Mouse (Mus musculus) kidney, postnatal 0 days (tissue): ENCODE data around the gene Samd4. TPM values are rescaled to one million over a fixed set of nuclear protein-coding genes. Genes with fewer than 3 reads are reported as not detected.

ENCODE experiments used
- ATAC-seq: fragments of 200-750 bp; cut with Nextera tagmentation; replicated peaks from 2 replicates; pipeline ENCODE4 v1.8.0; 2017; ENCODE audit warnings: low read depth, moderate number of reproducible peaks, moderate TSS enrichment, moderate library complexity; ENCODE audit not compliant: low FRiP score
- DNase-seq: peaks from one replicate; pipeline ENCODE4 v3.0.0-alpha.2; 2016; ENCODE audit warnings: low spot score
- H3K27ac ChIP-seq: fragments of 300-500 bp; sonication (generic); 2 replicates; pipeline ENCODE4 v1.5.1; 2014; ENCODE audit warnings: mild to moderate bottlenecking
- H3K27me3 ChIP-seq: fragments of 300-500 bp; sonication (generic); 2 replicates; pipeline ENCODE4 v1.6.1; 2014; ENCODE audit warnings: low read length, mixed read lengths; ENCODE audit not compliant: insufficient read depth
- H3K36me3 ChIP-seq: fragments of 300-500 bp; sonication (generic); 2 replicates; pipeline ENCODE4 v1.6.1; 2014; ENCODE audit warnings: low read length, mixed read lengths; ENCODE audit not compliant: insufficient read depth
- H3K4me1 ChIP-seq: fragments of 300-500 bp; sonication (generic); replicated peaks from 2 replicates; pipeline ENCODE4 v1.6.1; 2014; ENCODE audit warnings: antibody characterized with exemption, low read length, mixed read lengths; ENCODE audit not compliant: insufficient read depth
- H3K4me2 ChIP-seq: fragments of 300-500 bp; sonication (generic); 2 replicates; pipeline ENCODE4 v1.6.1; 2014; ENCODE audit warnings: mild to moderate bottlenecking, low read length, moderate library complexity, mixed read lengths
- H3K4me3 ChIP-seq: fragments of 300-500 bp; sonication (generic); replicated peaks from 2 replicates; pipeline ENCODE4 v1.5.1; 2014; ENCODE audit warnings: low read depth, low read length
- H3K9ac ChIP-seq: fragments of 300-500 bp; sonication (generic); 2 replicates; pipeline ENCODE4 v1.6.1; 2014; ENCODE audit warnings: low read depth, low read length
- H3K9me3 ChIP-seq: fragments of 300-500 bp; sonication (generic); replicated peaks from 2 replicates; pipeline ENCODE4 v1.6.1; 2016; ENCODE audit warnings: low read length, inconsistent platforms, mixed read lengths
- CTCF ChIP-seq: IDR thresholded peaks from 2 replicates; pipeline ENCODE4 v1.5.1; 2016; ENCODE audit warnings: antibody characterized with exemption, low read depth, mild to moderate bottlenecking, moderate library complexity
- WGBS: fragments of 180-500 bp; shearing (Covaris S2); extraction: QIAGEN DNeasy Blood & Tissue Kit; methylation state at CpG from one replicate; pipeline ENCODE4 v1.1.7; 2014; 5-methylcytosine and 5-hydroxymethylcytosine counted together
- polyA plus RNA-seq: library from polyadenylated mRNA; unstranded; fragments of >200 nt; fragmentation: Nextera tagmentation; extraction: Ambion mirVana; gene quantifications from 2 replicates; pipeline ENCODE4 v1.2.1, GENCODE M21; 2015

Gene Samd4
- polyA plus RNA-seq, 1 experiment from 2014 or later = 4.4 TPM

DNA sequence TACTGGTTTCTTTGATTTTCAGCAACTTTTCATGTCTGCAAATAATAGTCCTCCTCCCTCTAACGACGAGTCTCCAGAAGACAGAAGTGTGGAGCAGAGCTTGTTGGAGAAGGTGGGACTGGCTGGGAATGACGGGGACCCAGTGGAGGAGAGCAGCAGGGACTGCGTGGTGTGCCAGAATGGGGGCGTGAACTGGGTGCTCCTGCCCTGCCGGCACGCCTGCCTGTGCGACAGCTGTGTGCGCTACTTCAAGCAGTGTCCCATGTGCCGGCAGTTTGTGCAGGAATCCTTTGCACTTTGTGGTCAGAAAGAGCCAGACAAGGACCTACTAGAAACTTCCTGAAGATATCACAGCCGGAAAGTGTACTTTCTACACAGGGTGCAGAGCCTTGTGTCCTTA is 29.0 kb upstream of the Samd4 start:
- H3K36me3 ChIP-seq = peaks cover 6% of the 10 kb centered on the region; the same call in 1 of the 2 replicates
- ATAC-seq = no peak
- no peak overlapping the region for H3K9ac ChIP-seq
- no peak overlapping the region for H3K4me2 ChIP-seq
- no peak for DNase-seq
- H3K4me1 ChIP-seq = no peaks in the 10 kb centered on the region
- no peaks in the 10 kb centered on the region for H3K27me3 ChIP-seq
- H3K9me3 ChIP-seq = no peaks in the 10 kb centered on the region
- H3K4me3 ChIP-seq = no peak overlapping the region
- TF ChIP-seq CTCF = no peak
- 73% methylated on average over 11 of the region's 11 CpGs for WGBS
- no peak overlapping the region for H3K27ac ChIP-seq

DNA sequence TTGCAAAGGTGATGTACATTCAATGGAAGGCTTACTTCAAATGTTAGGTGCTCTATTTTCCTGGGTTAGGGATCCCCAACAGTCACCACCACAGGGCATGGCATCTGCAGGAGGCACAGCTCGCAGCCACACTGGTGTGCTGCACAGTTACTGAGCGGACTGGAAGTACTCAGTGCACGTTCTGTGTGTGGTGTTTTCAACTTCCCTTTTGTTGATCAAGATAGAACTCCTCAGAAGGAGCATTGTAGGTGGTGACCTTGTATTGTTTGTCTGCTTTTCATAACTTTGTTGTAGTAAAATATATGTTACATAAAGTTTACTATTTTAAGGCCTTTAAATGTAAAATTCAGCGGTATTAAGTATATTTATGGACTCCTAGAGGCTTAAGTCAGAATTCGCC is 19.7 kb upstream of the Samd4 start:
- no peak overlapping the region for H3K27ac ChIP-seq
- no peak overlapping the region for H3K4me3 ChIP-seq
- H3K36me3 ChIP-seq = no peaks in the 10 kb centered on the region
- no peaks in the 10 kb centered on the region for H3K27me3 ChIP-seq
- WGBS = 90% methylated on average over 5 of the region's 5 CpGs
- DNase-seq = no peak
- ATAC-seq = no peak
- no peak for TF ChIP-seq CTCF
- H3K9me3 ChIP-seq = no peaks in the 10 kb centered on the region
- H3K4me2 ChIP-seq = no peak overlapping the region
- no peaks in the 10 kb centered on the region for H3K4me1 ChIP-seq
- H3K9ac ChIP-seq = no peak overlapping the region

DNA sequence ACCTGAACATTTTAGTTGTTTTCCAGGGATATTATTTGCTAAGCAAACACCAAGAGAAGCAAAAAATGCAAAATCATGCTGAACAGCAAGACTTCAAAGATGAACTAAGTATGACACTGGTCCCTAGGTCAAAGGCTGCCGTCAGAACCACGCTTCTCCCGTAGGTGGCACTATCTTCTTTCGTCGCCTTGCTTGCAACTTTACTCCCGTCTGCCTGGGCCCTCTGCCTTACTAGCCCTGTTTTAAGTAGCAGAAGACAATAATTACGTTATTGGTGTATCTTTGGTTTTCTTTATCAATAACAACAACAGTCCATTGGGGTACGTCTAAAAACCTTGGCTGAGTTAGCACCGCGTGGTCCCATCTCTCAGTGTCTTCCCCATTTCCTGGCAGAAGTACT is 1.7 kb upstream of the Samd4 start:
- no peaks in the 10 kb centered on the region for H3K9me3 ChIP-seq
- H3K4me3 ChIP-seq = no peak overlapping the region
- H3K27ac ChIP-seq = no peak overlapping the region
- H3K36me3 ChIP-seq = no peaks in the 10 kb centered on the region
- 0 out of 2 replicates have a peak, but pooled peaks cover 7% of the 10 kb centered on the region for H3K4me1 ChIP-seq
- WGBS = 11% methylated on average over 10 of the region's 10 CpGs
- no peak for ATAC-seq
- H3K27me3 ChIP-seq = no peaks in the 10 kb centered on the region
- H3K9ac ChIP-seq = no peak overlapping the region
- DNase-seq = peak; percentile 87
- peak overlapping the region; percentile 95 for H3K4me2 ChIP-seq
- TF ChIP-seq CTCF = peak; percentile 86

DNA sequence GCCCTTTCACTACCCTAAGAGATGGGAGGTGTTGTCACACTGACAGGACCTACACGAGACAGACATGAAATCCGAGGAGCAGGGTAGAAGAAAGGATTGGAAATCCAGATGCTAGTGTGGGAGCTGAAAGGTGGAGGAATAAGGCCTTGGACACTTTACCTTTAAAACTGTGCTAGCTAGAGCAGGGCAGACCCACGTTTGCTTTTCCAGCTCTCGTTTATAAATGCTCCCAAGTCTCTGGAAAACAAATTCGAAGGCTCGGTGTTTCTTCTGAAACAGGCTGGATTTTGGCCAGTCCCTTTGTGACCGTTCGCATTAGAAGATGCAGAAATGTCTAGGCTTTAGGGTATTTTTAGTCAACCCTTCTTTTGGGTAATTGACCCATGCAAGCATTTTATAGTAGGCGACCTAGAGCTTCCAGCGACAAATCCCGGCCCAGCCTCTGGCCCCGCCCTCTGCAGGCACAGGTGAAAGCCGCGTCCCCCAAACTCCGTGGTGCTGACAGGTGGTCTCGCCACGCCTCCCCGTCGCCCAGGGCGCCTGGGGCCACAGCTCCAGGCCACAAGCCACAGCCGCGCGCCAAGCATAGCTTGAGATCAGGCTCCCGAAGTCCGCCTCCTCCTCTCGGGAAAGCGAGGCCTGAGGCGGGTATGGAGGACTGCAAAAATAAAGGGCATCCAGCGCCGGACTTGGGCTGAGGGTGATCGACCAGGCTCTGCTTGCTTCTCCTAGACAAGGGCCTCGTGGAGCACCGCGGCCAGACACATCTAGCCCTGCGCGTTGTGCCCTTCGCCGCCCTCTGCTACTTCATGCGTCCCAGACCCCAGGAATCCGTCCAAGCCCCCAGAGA is 848 bp upstream of the Samd4 start:
- no peak for TF ChIP-seq CTCF
- Histone ChIP-seq H3K4me3 (peak overlapping the region; percentile 76), H3K4me2 (peak overlapping the region; percentile 95), H3K27ac (peak overlapping the region; percentile 89), H3K9ac (peak overlapping the region; percentile 81), H3K36me3 (no peaks in the 10 kb centered on the region), H3K9me3 (no peaks in the 10 kb centered on the region), H3K4me1 (0 out of 2 replicates have a peak, but pooled peaks cover 7% of the 10 kb centered on the region), H3K27me3 (no peaks in the 10 kb centered on the region)
- DNase-seq (peak; percentile 49), ATAC-seq (no peak; the same call in 1 of the 2 replicates)
- 8% methylated on average over 40 of the region's 40 CpGs for WGBS

DNA sequence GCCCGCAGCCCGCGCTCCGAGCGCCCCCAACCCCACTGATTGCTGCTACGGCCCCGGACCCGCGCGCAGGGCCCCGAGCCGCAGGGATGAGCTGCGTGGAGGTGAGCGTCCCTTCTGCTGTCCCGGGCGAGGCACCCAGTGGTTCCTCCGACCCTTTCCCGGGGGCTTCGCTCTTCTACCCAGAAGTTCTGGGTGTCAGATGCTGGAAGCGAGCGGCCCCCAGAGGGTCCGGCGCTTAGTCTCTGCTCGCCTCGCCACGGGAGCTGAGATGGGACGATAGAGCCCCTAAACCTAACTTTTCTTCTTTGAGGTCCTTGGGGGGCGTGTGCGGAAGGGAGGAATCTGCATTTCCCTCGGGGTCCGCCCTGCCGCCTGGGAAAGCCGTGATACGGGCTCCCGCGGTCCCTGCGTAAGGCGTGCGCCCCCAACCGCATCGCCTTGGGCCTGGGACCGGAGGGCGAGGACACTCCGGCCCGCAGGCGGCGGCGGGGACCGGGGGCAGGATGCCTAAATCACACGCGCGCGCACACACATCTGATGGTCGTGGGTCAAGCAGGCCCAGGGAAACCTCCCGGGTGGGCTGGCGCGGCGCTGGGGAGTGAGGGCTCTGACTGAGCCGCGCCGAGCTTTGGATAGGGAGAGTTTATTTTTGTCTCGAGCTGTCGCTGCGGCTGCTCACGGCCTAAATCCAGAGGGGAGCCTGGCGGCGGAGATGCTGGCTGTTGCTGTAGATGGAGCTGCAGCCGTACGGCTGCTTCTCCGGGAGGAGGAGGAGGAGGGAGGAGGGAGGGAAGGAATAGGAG is 615 bp downstream of the Samd4 start:
- Histone ChIP-seq H3K9ac (peak overlapping the region; percentile 81), H3K9me3 (no peaks in the 10 kb centered on the region), H3K4me3 (peak overlapping the region; percentile 76), H3K27me3 (no peaks in the 10 kb centered on the region), H3K36me3 (no peaks in the 10 kb centered on the region), H3K27ac (peak overlapping the region; percentile 89), H3K4me1 (0 out of 2 replicates have a peak, but pooled peaks cover 7% of the 10 kb centered on the region), H3K4me2 (peak overlapping the region; percentile 95)
- DNase-seq (peak; percentile 84), ATAC-seq (peak; percentile 21)
- no peak for TF ChIP-seq CTCF
- whole genome bisulfite sequencing = under 1% methylated on average over 58 of the region's 70 CpGs

DNA sequence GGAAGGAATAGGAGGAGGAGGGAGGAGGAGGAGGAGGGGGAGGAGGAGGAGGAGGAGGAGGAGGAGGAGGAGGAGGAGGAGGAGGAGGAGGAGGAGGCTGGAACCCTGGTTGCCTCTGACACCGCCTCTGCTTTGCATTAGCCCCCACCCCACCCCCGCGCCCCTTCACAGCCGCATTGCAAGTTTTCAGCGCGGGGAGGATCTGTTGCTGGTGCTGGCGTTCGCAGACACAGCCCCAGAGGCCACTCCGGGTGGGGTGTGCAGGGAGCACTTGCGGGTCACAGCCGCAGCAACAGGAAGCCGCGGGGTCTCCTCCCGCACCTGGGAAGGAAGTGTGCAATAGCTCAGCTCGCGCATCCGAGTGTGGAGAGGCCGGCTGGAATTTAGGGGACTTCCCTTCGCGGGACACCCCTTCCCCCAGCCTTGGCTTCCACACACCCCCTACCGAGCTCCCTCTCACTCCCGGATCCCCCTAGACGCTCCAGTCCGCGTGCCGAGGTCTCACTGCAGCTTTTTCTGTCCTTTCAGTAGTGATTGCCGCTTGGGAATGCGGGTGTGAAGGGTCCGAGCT is 1.3 kb downstream of the Samd4 start:
- H3K27ac ChIP-seq = peak overlapping the region; percentile 80
- ATAC-seq (0 out of 2 replicates have a peak, but pooled peaks have one; percentile 8), DNase-seq (peak; percentile 67)
- H3K36me3 ChIP-seq = no peaks in the 10 kb centered on the region
- under 1% methylated on average over 28 of the region's 29 CpGs for WGBS
- H3K27me3 ChIP-seq = no peaks in the 10 kb centered on the region
- no peak for TF ChIP-seq CTCF
- no peaks in the 10 kb centered on the region for H3K9me3 ChIP-seq
- peak overlapping the region; percentile 95 for H3K4me2 ChIP-seq
- 0 out of 2 replicates have a peak, but pooled peaks cover 7% of the 10 kb centered on the region for H3K4me1 ChIP-seq
- H3K9ac ChIP-seq = peak overlapping the region; percentile 67
- H3K4me3 ChIP-seq = peak overlapping the region; percentile 76
